Mouse (Mus musculus) heart, adult 2 months (tissue): Measurements from ENCODE around the gene Inhbb.

Experiments used
- CTCF ChIP-seq: fragments of 200-600 bp; IDR thresholded peaks from 2 replicates; pipeline ENCODE4 v1.8.1; 2022; ENCODE audit warnings: antibody characterized with exemption, mild to moderate bottlenecking, moderate library complexity
- EP300 ChIP-seq: fragments of 200-500 bp; IDR thresholded peaks from 2 replicates; pipeline ENCODE4 v1.6.1; 2011; ENCODE audit warnings: low read depth, low read length, control low read depth; ENCODE audit not compliant: insufficient read depth

- no peak for TF ChIP-seq EP300
- no peak for TF ChIP-seq CTCF
These were observed 20.8 kb downstream of the Inhbb start for GRCm38 (mm10) chr1:119401249-119401648.
